Mouse (Mus musculus) liver, embryonic 15.5 days (tissue): Measurements from ENCODE around the gene Ttll10. TPM values are rescaled to one million over a fixed set of nuclear protein-coding genes. Genes with fewer than 3 reads are reported as not detected.

Experiments used
- ATAC-seq: fragments of 200-750 bp; cut with Nextera tagmentation; 2 replicates; pipeline ENCODE4 v1.8.0; 2017; ENCODE audit warnings: moderate number of reproducible peaks, mild to moderate bottlenecking, moderate library complexity; ENCODE audit not compliant: insufficient read depth
- H3K27ac ChIP-seq: fragments of 300-500 bp; sonication (generic); replicated peaks from 2 replicates; pipeline ENCODE4 v1.5.1; 2015; ENCODE audit warnings: mild to moderate bottlenecking, inconsistent platforms
- H3K27me3 ChIP-seq: fragments of 300-500 bp; sonication (generic); 2 replicates; pipeline ENCODE4 v1.6.1; 2015; ENCODE audit warnings: mild to moderate bottlenecking, inconsistent platforms
- H3K36me3 ChIP-seq: fragments of 300-500 bp; sonication (generic); replicated peaks from 2 replicates; pipeline ENCODE4 v1.6.1; 2015; ENCODE audit warnings: moderate library complexity, mild to moderate bottlenecking, inconsistent platforms
- H3K4me1 ChIP-seq: fragments of 300-500 bp; sonication (generic); replicated peaks from 2 replicates; pipeline ENCODE4 v1.6.1; 2015; ENCODE audit warnings: inconsistent platforms
- H3K4me2 ChIP-seq: fragments of 300-500 bp; sonication (generic); 2 replicates; pipeline ENCODE4 v1.6.1; 2015; ENCODE audit warnings: moderate library complexity, mild to moderate bottlenecking, inconsistent platforms
- H3K4me3 ChIP-seq: fragments of 300-500 bp; sonication (generic); replicated peaks from 2 replicates; pipeline ENCODE4 v1.5.1; 2015; ENCODE audit warnings: mild to moderate bottlenecking, inconsistent platforms
- H3K9ac ChIP-seq: fragments of 300-500 bp; sonication (generic); 2 replicates; pipeline ENCODE4 v1.6.1; 2015; ENCODE audit warnings: moderate library complexity, mild to moderate bottlenecking, inconsistent platforms
- H3K9me3 ChIP-seq: fragments of 300-500 bp; sonication (generic); replicated peaks from 2 replicates; pipeline ENCODE4 v1.6.1; 2016; ENCODE audit warnings: inconsistent platforms
- WGBS: fragments of 180-500 bp; shearing (Covaris S2); methylation state at CpG from one replicate; pipeline ENCODE4 v1.1.7; 2015; ENCODE audit warnings: mixed read lengths; ENCODE audit not compliant: insufficient replicate concordance; 5-methylcytosine and 5-hydroxymethylcytosine counted together
- microRNA counts: library from miRNA; unstranded; fragments of <30 nt; microRNA quantifications from one replicate; lab custom pipeline; 2016
- microRNA-seq: library from miRNA; unstranded; fragments of <30 nt; microRNA quantifications from one replicate; pipeline ENCODE4, GENCODE M21; 2016
- polyA plus RNA-seq: library from polyadenylated mRNA; unstranded; fragments of >200 nt; fragmentation: Nextera tagmentation; extraction: Ambion mirVana; gene quantifications from 2 replicates; pipeline ENCODE4 v1.2.1, GENCODE M21; 2015

Gene Ttll10
- polyA plus RNA-seq, 1 experiment from 2014 or later: 0.22 TPM

GRCm38 (mm10) chr4:155992241-155992905 lies 66.8 kb downstream of the Ttll10 start, which contains the start of the genes B3galt6 and Sdf4:
B3galt6 (minus strand) TSS chr4:155992649.
Sdf4 (plus strand) TSS chr4:155992872.
- Histone ChIP-seq H3K4me2 (peak within 1 kb of the TSS; percentile 100), H3K4me1 (peaks cover 69% of the 10 kb centered on the region)

GRCm38 (mm10) chr4:155991908-155992230 lies 67.3 kb downstream of the Ttll10 start:
- Histone ChIP-seq H3K9ac (peak overlapping the region; percentile 82), H3K4me1 (peaks cover 70% of the 10 kb centered on the region), H3K9me3 (no peaks in the 10 kb centered on the region), H3K4me3 (peak overlapping the region; percentile 98), H3K36me3 (peaks cover 10% of the 10 kb centered on the region), H3K27ac (peak overlapping the region; percentile 99), H3K4me2 (peak overlapping the region; percentile 100), H3K27me3 (no peaks in the 10 kb centered on the region)
- WGBS: 18% methylated on average over 37 of the region's 37 CpGs
- ATAC-seq: no peak

More at GRCm38 (mm10) chr4:155992241-155992905, 66.8 kb downstream of the Ttll10 start, which contains the start of the genes B3galt6 and Sdf4:
- Histone ChIP-seq H3K27me3 (no peaks in the 10 kb centered on the region), H3K9me3 (no peaks in the 10 kb centered on the region), H3K36me3 (peaks cover 15% of the 10 kb centered on the region), H3K4me3 (peak within 1 kb of the TSS; percentile 98), H3K9ac (peak within 1 kb of the TSS; percentile 90), H3K27ac (peak within 1 kb of the TSS; percentile 99)
- ATAC-seq: peak; percentile 83
- WGBS: under 1% methylated on average over 99 of the region's 99 CpGs

GRCm38 (mm10) chr4:155991211-155991907 lies 67.9 kb downstream of the Ttll10 start:
- Histone ChIP-seq H3K4me1 (peaks cover 70% of the 10 kb centered on the region), H3K9ac (peak overlapping the region; percentile 82), H3K27ac (peak overlapping the region; percentile 99), H3K4me2 (peak overlapping the region; percentile 100), H3K36me3 (peaks cover 5% of the 10 kb centered on the region), H3K4me3 (peak overlapping the region; percentile 98), H3K9me3 (no peaks in the 10 kb centered on the region), H3K27me3 (no peaks in the 10 kb centered on the region)
- no peak for ATAC-seq
- 65% methylated on average over 22 of the region's 22 CpGs for WGBS

MicroRNA genes within 50 kb of the gene (microRNA counts, 519-probe panel; counts per million panel counts)
- microRNA mmu-miR-200a (lab: Ali Mortazavi, UCI) (2,631 counts per million, percentile 50 among the panel's probes with 10 or more counts), microRNA mmu-miR-200b (lab: Ali Mortazavi, UCI) (3,213 counts per million, percentile 64 among the panel's probes with 10 or more counts), microRNA mmu-miR-429 (lab: Ali Mortazavi, UCI) (3,558 counts per million, percentile 71 among the panel's probes with 10 or more counts)

Small RNAs within 50 kb of the gene (microRNA-seq; reads per million reads assigned to microRNA genes)
- gene Mir200a (237 reads per million, percentile 62 among the genes with 10 or more reads in this experiment), gene Mir200b (1,087 reads per million, percentile 77 among the genes with 10 or more reads in this experiment), gene Mir429 (3,668 reads per million, percentile 87 among the genes with 10 or more reads in this experiment)

Other genes with a start within 250 kb of the Ttll10 start
- 65.6 and 77.1 TPM in 2 replicates for gene Ccnl2, start 246.9 kb downstream of the Ttll10 start, polyA plus RNA-seq
- 94.0 and 108 TPM in 2 replicates for gene Aurkaip1, start 228.1 kb downstream of the Ttll10 start, polyA plus RNA-seq
- gene Mxra8, start 219.7 kb downstream of the Ttll10 start, polyA plus RNA-seq: 7.7 and 9.9 TPM in 2 replicates
- gene Dvl1, start 212.0 kb downstream of the Ttll10 start, polyA plus RNA-seq: 5.0 and 6.9 TPM in 2 replicates
- gene Tas1r3, start 196.1 kb downstream of the Ttll10 start, polyA plus RNA-seq: 0.08 and 0.15 TPM in 2 replicates
- 7.5 and 8.9 TPM in 2 replicates for gene Cptp, start 190.0 kb downstream of the Ttll10 start, polyA plus RNA-seq
- gene Ints11, start 189.9 kb downstream of the Ttll10 start, polyA plus RNA-seq: 34.3 and 37.6 TPM in 2 replicates
- 14.3 and 15.6 TPM in 2 replicates for gene Pusl1, start 167.6 kb downstream of the Ttll10 start, polyA plus RNA-seq
- 6.5 and 8.5 TPM in 2 replicates for gene Acap3, start 167.6 kb downstream of the Ttll10 start, polyA plus RNA-seq
- 50.2 and 51.2 TPM in 2 replicates for gene Ube2j2, start 115.6 kb downstream of the Ttll10 start, polyA plus RNA-seq
- gene C1qtnf12, start 97.1 kb downstream of the Ttll10 start, polyA plus RNA-seq: 76.3 and 81.9 TPM in 2 replicates
- 4.4 and 4.6 TPM in 2 replicates for gene B3galt6, start 66.8 kb downstream of the Ttll10 start, polyA plus RNA-seq
- 77.0 and 81.4 TPM in 2 replicates for gene Sdf4, start 66.5 kb downstream of the Ttll10 start, polyA plus RNA-seq
- gene Tnfrsf4, start 45.6 kb downstream of the Ttll10 start, polyA plus RNA-seq: 0.23 and 0.51 TPM in 2 replicates
- 0.66 and 0.73 TPM in 2 replicates for gene Tnfrsf18, start 33.2 kb downstream of the Ttll10 start, polyA plus RNA-seq
- 10.5 and 12.3 TPM in 2 replicates for gene 9430015G10Rik, start 50.6 kb upstream of the Ttll10 start, polyA plus RNA-seq
- 0.08 and 0.18 TPM in 2 replicates for gene Rnf223, start 71.1 kb upstream of the Ttll10 start, polyA plus RNA-seq
- gene Agrn, start 138.1 kb upstream of the Ttll10 start, polyA plus RNA-seq: 6.7 and 8.6 TPM in 2 replicates
- gene Isg15, start 141.4 kb upstream of the Ttll10 start, polyA plus RNA-seq: 9.8 and 13.4 TPM in 2 replicates
- 1.1 and 1.3 TPM in 2 replicates for gene AW011738, start 143.9 kb upstream of the Ttll10 start, polyA plus RNA-seq
- gene Perm1, start 156.5 kb upstream of the Ttll10 start, polyA plus RNA-seq: 0.20 and 0.32 TPM in 2 replicates
- gene Plekhn1, start 175.4 kb upstream of the Ttll10 start, polyA plus RNA-seq: 4.0 and 4.8 TPM in 2 replicates
- gene Noc2l, start 176.6 kb upstream of the Ttll10 start, polyA plus RNA-seq: 44.5 and 47.2 TPM in 2 replicates
- 37.0 and 42.2 TPM in 2 replicates for gene Samd11, start 196.2 kb upstream of the Ttll10 start, polyA plus RNA-seq